Mouse (Mus musculus): Measurements from ENCODE around the gene Slc2a6.

Slc2a6 gene

DNA sequence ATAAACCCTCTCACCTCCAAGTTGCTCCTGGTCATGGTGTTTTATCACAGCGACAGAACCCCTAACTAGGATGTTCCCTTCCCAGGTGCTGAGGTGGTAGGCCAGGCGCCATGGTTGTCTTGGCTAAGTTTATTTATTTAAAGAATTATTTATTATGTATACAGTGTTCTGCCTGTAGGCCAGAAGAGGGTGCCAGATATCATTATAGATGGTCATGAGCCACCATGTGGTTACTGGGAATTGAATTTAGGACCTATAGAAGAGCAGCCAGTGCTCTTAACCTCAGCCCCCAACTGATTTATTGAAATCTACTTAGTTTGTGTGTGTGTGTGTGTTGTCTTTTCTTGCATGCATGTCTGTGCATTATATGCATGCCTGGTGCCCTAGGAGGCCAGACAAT lies 4.6 kb upstream of the Slc2a6 start:
- no peak for DNase-seq

DNA sequence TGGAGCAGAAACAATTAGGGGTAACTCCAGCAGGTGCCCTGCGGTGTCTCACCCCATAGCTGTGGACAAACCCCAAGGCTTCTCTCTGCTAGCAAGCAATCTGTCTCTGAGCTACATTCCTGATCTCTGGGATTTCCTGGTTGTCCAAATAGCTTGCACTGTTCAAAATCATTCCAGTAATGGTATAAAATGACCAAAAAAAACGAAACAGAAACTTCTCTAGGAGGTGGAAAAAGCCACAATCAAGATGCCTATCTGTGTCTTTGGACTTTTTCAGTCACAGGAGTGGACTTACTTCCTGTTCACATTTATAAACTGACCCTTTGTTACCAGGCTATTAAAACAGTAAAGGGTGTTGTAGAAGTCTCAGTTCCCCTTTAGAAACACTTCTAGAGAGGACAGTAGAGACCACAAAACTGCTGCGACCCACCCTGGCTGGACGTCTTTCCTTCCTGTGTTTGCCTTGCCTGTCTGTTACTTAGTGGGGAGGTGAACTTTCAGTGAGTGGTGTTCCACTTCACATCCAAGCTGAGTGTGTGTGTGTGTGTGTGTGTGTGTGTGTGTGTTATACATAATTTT lies 728 bp upstream of the Slc2a6 start:
- no peak for DNase-seq

DNA sequence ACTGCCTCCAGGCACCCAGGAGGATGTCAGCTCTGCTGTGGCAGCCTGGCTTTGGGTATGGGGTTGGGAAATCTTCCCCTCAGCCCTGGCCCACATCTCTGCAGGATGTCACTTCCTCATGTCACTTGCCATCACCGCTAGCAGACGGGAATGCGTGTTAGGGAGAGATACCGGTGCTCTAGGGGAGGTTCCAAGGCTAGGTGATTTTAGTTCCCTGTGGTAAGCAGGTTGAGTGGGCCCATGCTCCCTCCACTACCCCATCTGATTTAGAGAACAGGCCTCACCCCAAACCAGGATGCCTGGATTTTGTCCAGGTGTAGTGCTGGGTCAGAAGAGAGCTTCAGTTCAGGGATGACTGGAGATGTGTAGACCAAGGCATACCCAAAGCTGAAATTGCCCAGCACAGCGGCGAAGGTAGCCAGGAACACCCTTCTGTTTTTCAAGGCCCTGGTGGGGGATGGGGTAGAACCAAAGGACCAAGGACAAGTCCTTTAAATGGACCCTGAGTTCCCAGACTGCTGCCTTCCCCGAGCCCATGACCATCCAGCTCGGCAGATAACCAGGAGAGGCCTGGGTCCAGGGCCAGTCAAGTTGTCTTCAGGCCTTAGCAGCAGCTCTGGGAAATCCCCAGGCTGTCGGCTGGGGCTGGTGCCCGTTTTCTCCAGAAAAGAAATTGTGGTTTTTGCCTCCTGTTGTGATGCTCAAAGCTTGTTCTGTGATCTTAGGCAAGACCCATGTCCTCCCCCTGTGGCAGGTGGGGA lies 761 bp downstream of the Slc2a6 start:
- DNase-seq: no peak

DNA sequence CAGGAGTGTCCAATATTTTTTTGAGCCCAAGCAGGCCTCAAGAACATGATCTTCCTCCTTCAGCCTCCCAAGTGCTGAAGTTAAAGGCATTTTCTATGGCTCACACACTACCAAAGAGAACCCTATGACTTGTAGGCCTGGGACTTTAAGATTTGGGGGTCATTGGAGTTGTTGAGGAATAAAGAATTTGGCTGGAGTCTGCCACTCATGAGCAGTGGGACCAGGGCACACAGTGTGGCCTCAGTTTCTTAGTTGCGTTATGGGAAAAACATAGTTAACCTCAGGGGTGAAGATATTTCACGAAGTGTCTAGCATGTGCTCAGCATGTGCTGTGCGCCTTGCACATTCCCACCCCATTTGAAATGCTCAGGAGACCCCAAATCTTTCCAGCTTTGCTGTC lies 1.5 kb downstream of the Slc2a6 start:
- DNase-seq: no peak

DNA sequence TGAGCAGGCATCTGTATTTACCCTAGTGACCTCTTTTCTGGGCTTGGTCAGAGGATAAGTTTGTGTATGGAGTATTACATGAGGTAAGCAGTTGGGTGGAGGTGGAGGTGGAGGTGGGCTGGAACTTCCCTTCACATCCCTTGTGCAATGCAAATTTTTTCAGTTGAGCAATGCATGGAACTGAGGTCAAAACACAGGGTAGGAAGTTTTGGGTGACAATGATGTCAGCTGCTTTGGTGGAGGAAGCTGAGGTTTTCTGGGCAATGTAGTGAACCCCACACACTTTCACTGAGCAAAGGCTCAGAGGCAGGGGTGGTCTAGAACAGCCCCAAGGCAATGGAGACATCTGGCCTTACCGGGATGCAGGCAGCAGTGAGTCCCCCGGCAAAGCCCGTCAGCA lies 2.3 kb downstream of the Slc2a6 start:
- DNase-seq: no peak

DNA sequence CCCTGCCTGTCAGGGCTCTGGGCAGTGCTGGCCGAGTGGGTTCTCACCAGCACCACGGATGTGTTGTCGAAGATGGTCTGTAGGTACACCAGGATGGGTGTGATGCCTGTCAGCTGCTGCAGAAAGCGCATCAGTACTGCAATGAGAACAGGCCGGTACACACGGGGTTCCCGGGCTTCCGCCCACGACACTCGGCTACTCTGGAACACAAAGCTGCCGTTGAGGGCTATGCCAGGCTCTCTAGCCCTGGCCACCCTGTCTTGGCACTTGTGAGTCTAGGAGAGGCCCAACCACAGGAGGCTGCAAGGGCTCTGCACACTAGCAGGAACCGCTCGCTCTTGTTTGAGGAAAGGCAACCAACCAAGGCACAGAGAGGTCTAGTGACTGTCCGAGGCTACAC lies 3.7 kb downstream of the Slc2a6 start:
- DNase-seq: no peak

DNA sequence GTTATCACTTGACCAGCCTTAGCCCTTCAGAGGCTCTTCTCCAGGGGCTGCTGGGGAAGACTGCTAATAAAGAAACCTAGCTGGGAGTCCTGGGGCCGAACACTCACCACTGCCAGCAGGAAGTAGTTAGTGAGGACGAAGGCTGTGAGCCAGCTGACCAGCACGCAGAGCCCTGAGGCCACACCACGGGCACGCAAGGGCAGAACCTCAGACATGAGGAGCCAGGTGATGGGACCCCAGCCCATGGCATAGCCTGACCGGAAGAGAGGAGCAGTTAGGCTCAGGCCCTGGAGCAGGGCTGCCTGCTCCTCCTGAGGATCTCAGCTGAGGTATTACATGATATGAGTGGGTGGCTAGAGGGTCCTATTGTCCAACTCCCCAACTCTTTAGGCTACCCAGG lies 5.2 kb downstream of the Slc2a6 start:
- DNase-seq: no peak

DNA sequence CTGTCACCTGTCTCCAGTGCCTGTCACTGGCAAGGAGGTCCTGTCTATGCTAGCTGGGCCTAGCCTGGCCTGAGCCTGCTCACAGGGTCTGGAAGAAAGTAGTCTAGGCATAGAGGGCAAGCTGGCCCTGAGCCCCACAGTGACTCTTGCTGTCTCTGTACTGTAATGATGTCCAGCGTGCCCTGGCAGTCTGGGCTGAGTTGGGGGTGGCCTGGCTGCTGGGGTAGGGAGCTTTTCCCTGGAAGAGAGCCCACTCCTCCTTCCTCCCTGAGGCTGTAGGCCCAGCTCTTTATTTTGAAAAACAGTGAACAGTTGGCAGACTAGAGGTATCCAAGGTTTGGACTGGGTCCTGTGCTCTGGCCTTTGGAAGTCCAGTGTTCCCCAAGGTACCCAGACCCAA lies 6.7 kb downstream of the Slc2a6 start:
- no peak for DNase-seq

DNA sequence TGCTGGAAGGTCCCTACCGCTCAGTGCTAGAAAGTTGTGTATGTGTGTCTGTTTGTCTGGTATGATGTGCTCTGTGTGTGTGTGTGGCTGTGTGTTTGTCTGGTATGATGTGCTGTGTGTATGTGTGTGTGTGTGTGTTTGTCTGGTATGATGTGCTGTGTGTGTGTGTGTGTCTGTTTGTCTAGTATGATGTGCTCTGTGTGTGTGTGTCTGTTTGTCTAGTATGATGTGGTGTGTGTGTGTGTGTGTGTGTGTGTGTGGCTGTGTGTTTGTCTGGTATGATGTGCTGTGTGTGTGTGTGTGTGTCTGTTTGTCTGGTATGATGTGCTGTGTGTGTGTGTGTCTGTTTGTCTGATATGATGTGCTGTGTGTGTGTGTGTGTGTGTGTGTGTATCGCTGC lies 8.3 kb downstream of the Slc2a6 start:
- DNase-seq: no peak

DNA sequence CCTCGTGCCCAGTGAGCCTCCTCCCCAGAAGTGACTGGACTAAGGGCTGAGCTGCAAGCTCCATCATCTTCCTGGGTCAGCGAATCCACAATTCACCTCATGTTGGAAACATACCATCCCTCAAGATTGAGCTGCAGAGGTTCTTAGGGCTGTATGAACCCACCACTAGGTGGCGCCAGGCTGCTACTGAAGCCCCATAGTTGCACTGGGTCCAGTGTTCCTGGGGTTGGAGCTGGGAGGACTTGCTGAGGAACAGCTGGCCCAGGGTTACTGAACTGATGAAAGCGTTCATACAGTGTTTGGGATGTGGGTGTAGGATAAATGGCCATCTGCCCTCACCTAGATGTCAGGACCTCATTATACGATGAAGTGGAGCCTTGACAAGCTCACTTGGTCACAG lies 10.0 kb downstream of the Slc2a6 start:
- DNase-seq: peak; percentile 82

DNA sequence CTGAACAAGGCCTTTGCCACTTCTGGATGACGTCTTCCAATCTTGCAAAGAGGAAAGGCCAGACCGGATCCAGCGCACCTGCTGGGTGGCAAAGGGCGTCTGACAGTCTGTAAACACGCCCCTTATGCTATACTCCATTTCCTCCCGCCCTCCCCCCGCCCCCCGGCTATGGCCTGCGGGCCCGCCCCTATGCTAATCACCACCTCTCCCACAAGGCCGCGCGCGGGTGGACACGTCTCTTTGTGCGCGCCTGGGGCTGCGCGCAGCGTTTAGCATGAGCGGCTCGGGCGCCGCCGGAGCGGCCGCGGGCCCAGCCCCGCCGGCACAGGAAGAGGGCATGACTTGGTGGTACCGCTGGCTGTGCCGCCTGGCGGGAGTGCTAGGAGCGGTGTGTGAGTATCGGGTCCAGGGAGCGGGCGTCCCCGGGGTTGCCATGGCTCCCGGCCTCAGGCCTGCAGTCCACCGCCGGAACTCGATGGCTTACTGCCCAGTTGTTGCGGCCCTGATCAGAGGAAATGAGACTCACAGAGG lies 18.0 kb downstream of the Slc2a6 start, which contains the start of gene Cacfd1:
TSS of gene Cacfd1 (plus strand) at position 213 of the 531 bp plus-strand sequence.
- peak; percentile 84 for DNase-seq

DNA sequence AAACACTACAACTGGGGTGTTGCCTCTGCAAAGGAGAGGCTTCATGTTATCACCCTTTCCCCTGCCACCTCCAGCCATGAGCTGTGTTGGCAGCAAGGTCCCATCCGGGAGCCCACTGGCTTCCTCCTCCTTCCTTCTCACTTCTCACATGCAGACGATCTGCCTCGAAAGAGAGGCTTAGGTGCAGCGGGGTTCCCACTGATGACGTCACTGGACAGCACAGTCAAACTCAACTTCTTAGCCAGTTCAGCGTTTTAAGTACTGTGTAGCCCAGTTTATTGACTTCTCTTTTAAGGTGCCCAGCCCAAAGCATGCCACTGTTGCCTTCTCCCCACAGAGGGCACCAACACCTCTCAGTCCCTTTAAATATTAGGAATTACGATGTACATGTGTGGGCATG lies 20.1 kb downstream of the Slc2a6 start:
- DNase-seq: no peak

DNA sequence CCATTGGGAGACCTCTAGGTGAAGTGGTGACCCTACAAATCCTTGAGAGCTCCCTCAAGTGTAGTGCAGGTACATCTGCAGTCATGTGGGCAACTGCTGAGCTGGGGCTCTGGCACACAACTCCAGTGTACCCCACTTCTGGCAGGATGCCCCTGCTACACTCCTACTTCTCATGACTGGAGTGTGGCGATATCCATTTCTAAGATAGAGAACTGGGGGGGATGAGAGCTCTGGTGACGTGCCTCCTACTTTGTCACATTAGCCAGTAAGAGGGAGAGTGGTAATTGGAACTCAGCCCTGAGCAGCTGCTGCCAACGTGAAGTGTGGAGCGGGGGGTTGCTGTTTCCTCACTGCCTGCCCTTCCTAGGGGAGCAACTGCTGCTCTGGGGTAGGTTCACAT lies 21.5 kb downstream of the Slc2a6 start:
- no peak for DNase-seq

DNA sequence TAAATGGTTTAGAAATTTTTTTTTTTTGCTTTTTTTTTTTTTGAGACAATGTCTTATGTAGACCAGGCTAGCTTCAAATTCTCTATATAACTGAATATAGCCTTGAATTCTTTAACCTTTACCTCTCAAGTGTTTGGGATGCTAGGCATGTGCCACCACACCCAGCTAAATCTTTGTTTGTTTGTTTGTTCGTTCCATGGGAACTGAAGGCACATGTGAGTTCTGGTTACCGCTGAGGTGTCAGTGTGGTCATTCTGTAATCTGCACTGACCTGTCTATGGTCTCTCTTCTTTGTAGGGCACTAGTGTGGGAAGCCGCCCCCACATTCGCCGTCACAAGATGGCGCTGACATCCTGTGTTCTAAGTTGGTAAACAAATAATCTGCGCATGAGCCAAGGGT lies 29.8 kb downstream of the Slc2a6 start:
- no peak for DNase-seq

DNA sequence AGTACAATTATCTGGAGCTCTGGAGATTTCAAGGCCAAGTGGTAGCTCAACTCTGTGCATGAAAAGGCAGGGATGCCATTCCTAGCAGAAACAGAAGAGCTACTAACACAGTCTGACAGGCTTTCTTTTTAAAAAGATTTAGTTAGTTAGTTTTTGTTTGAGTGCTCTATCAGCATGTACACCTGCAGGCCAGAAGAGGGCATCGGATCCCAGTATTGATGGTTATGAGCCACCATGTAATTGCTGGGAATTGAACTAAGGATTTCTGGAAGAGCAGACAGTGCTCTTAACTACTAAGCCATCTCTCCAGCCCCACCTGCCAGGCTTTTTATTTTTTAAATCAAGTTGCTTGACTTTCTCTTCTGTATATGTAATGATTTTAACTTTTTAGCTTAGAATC lies 30.3 kb downstream of the Slc2a6 start:
- no peak for DNase-seq

DNA sequence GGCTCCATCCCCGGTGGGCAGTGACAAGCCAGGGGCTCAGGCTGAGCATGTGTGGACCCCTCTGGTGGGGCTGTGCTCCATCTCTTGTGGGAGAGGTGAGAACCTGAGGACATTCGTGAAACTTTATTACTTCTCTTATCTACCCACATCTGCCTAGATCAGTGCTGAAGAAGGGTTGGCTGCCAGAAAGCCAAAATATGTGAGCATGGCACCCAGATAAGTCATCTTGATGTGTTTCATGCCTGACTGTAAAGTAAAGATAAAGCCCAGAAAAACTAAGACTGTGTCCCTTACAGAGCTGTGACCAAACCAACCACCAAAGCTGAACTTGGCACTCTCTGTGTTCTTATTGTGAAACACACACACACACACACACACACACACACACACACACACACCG lies 33.9 kb downstream of the Slc2a6 start:
- DNase-seq: no peak

DNA sequence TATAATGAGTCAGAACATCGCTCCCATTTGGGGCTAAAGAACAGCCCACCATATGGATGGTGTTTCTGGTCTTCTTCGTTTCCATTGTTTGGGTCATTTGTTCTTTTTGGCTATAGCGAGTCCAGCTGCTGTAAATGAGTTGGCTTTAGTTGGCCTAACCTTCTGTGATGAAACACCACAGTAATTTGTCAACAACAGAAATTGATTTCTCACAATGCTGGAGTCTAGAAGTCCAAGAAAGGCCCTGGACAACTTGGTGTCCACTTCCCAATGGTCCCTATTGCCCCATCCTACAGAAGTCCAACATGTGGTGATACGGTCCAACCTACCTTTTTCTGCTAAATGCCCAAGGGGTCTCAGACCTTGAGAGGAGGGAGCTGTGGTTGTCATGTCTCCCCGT lies 43.2 kb downstream of the Slc2a6 start:
- no peak for DNase-seq

DNA sequence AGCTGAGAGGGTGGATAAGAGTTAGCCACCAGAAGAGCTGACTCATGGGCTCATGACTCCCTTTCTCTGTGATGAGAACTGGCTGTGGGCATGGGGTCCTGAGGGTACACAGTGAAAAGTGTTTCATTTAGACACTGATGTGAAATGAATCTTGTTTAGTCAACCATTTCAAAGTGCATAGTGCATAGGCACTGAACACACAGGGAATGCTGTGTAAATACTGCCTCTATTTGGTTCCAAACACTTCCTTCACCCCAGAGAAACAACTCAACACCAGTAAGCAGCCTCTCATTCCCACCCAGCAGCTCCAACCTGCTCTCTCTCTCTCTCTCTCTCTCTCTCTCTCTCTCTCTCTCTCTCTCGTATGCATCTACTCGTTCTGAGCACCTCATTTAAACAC lies 43.6 kb downstream of the Slc2a6 start:
- no peak for DNase-seq

DNA sequence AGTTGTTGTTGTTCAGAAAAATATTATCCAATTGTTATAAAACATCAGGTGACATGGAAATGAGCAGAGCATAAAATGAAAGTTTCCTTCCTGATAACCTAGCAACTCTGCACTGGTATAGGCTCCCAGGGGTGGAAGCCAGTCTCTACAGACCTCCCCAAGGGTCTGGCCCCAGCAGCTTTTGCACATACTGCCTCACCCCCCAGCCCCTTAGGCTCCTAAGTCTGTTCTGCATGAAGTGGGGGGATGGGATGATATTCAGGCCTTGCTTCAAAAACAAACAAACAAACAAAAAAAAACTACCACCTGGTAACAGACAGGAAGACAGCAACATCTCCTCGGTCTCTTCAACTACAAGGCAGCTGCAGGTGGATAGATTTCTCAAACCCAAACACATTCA lies 47.4 kb downstream of the Slc2a6 start:
- DNase-seq: no peak

DNA sequence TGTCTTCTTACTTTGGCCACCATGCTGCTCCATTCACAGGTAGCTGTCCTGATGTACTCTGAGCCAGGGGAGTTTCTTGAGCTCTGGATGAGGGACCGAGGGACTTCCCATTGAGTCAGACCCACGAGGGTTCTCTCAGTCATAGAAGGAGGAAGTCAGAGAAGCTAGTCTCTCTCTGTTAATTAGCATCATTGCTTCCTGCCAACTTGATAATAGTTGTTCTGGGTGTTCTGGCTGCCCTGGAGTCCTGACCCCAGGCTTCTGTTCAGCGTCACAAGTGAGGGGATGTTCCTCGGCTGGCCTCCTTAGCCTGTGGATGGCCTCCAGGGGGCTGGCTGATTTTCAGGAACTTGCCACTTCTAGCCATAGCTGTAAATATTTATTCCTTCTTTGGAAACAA lies 53.8 kb downstream of the Slc2a6 start:
- DNase-seq: no peak

DNA sequence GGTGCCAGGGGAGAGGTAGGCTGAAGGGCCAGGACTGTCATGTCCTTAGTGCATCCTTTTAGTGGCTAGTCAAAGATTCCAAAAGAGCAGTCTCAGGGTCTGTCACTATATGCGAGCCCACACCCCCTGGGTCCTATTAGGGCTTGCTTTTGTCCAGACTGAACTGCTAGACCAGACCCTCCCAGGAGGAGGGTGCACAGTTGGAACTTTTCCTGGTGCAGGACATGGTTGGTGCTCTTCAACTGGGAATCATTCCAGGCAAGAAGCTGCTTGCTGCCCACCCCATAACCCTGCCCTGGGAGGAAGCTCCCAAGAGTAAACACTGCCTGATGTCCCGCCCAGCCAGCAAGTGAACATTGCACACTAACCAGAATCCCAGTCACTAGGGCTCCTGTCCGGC lies 54.7 kb downstream of the Slc2a6 start, which contains the start of gene Adamts13:
TSS of gene Adamts13 (plus strand) at position 301 of the 400 bp plus-strand sequence.
- no peak for DNase-seq
